Mouse (Mus musculus) embryonic facial prominence, embryonic 14.5 days (tissue): ENCODE measurements around the gene Zfp512b. TPM values are rescaled to one million over a fixed set of nuclear protein-coding genes. Genes with fewer than 3 reads are reported as not detected.

Experiments used
- ATAC-seq: fragments of 200-750 bp; cut with Nextera tagmentation; 2 replicates; pipeline ENCODE4 v1.8.0; 2017; ENCODE audit warnings: low read depth, moderate number of reproducible peaks, moderate TSS enrichment
- DNase-seq: peaks from one replicate; pipeline ENCODE4 v3.0.0-alpha.2; 2015; ENCODE audit warnings: low spot score
- H3K27ac ChIP-seq: fragments of 300-500 bp; sonication (generic); replicated peaks from 2 replicates; pipeline ENCODE4 v1.5.1; 2014; ENCODE audit warnings: low read depth, mild to moderate bottlenecking, low read length, moderate library complexity
- H3K27me3 ChIP-seq: fragments of 300-500 bp; sonication (generic); replicated peaks from 2 replicates; pipeline ENCODE4 v1.6.1; 2014; ENCODE audit warnings: low read length; ENCODE audit not compliant: control insufficient read depth, insufficient read depth
- H3K36me3 ChIP-seq: fragments of 300-500 bp; sonication (generic); 2 replicates; pipeline ENCODE4 v1.6.1; 2014; ENCODE audit warnings: low read length, mixed read lengths; ENCODE audit not compliant: control insufficient read depth, insufficient read depth
- H3K4me1 ChIP-seq: fragments of 300-500 bp; sonication (generic); 2 replicates; pipeline ENCODE4 v1.6.1; 2014; ENCODE audit warnings: antibody characterized with exemption, low read length; ENCODE audit not compliant: control insufficient read depth, insufficient read depth
- H3K4me2 ChIP-seq: fragments of 300-500 bp; sonication (generic); 2 replicates; pipeline ENCODE4 v1.6.1; 2014; ENCODE audit warnings: low read depth, mild to moderate bottlenecking, low read length, moderate library complexity, mixed read lengths
- H3K4me3 ChIP-seq: fragments of 300-500 bp; sonication (generic); 2 replicates; pipeline ENCODE4 v1.5.1; 2014; ENCODE audit warnings: low read depth, mild to moderate bottlenecking, low read length
- H3K9ac ChIP-seq: fragments of 300-500 bp; sonication (generic); 2 replicates; pipeline ENCODE4 v1.6.1; 2014; ENCODE audit warnings: low read depth, mild to moderate bottlenecking, low read length, moderate library complexity, mixed read lengths
- H3K9me3 ChIP-seq: fragments of 300-500 bp; sonication (generic); 2 replicates; pipeline ENCODE4 v1.6.1; 2016; ENCODE audit warnings: low read length; ENCODE audit not compliant: control insufficient read depth
- whole genome bisulfite sequencing: fragments of 180-500 bp; shearing (Covaris S2); extraction: QIAGEN DNeasy Blood & Tissue Kit; methylation state at CpG from one replicate; pipeline ENCODE4 v1.1.7; 2014; 5-methylcytosine and 5-hydroxymethylcytosine counted together
- polyA plus RNA-seq: library from polyadenylated mRNA; unstranded; fragments of >200 nt; fragmentation: Nextera tagmentation; extraction: Ambion mirVana; gene quantifications from 2 replicates; pipeline ENCODE4 v1.2.1, GENCODE M21; 2014

The Zfp512b gene
- polyA plus RNA-seq, 1 experiment from 2014 or later: 42.0 TPM

GRCm38 (mm10) chr2:181600828-181601750 is 8.5 kb upstream of the Zfp512b start:
- H3K4me2 ChIP-seq: peak overlapping the region; percentile 75
- H3K4me3 ChIP-seq: peak overlapping the region; percentile 76
- no peaks in the 10 kb centered on the region for H3K36me3 ChIP-seq
- ATAC-seq: peak; percentile 94
- WGBS: under 1% methylated on average over 56 of the region's 57 CpGs
- DNase-seq: peak; percentile 98
- peak overlapping the region; percentile 90 for H3K9ac ChIP-seq
- peaks cover 26% of the 10 kb centered on the region for H3K27me3 ChIP-seq
- peaks cover 9% of the 10 kb centered on the region for H3K4me1 ChIP-seq
- no peaks in the 10 kb centered on the region for H3K9me3 ChIP-seq
- H3K27ac ChIP-seq: peak overlapping the region; percentile 80

- 62% methylated on average over 6 of the region's 6 CpGs for WGBS
- Histone ChIP-seq H3K4me1 (peaks cover 9% of the 10 kb centered on the region), H3K36me3 (no peaks in the 10 kb centered on the region), H3K9ac (peak overlapping the region; percentile 90), H3K27me3 (peaks cover 26% of the 10 kb centered on the region), H3K4me2 (peak overlapping the region; percentile 75), H3K4me3 (peak overlapping the region; percentile 76), H3K27ac (peak overlapping the region; percentile 80; the same call in 1 of the 2 replicates), H3K9me3 (no peaks in the 10 kb centered on the region)
- ATAC-seq (no peak), DNase-seq (no peak)
These were observed 7.7 kb upstream of the Zfp512b start for GRCm38 (mm10) chr2:181600226-181600758.

DNA sequence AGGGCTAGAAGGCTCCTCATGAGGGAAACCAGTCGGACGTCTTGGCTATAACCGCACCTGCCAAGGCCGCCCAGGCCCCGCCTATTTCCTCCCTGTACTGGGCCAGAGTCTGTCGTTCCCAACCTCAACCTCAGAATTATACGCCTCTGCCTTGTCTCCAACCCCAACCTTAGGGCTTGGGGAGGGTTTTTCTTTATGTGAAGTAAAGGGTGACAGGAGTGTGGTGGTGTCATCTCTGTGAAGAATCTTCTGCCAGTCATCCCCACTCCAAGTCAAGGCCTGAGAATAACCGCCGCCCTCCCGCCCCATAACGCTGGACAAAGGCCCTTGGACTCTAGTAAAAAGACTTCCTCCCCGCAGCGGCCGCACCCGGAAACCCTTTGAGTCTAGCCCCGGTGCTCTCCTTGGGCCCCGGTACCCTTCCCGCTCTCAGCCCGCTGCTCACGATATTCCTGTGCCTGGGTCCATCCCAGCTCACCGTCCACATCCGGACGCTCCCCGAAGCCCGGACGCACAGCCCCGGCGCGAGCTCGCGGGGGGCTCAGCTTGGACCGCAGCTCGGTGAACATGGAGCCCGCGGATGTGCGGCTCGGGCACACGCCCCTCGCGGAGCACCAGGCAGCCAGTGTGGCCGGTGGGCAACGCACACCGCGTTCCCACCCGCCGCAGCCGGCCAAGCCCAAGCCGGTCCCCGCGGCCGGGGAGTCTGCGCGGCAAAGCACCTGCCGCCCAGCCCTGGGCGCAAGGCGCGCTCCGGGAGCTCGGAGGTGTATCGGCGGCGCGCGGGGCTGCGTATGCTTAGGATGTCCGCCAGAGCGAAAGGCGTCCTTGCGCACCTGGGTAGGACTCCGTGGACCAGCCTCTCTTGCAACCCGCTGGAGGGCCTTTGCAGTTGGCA is 6.1 kb upstream of the Zfp512b start, which contains the start of gene Samd10:
Gene Samd10, minus strand, starts transcription at position 759 of the 898 bp plus-strand sequence.
- peak within 1 kb of the TSS; percentile 88 for H3K4me2 ChIP-seq
- peak within 1 kb of the TSS; percentile 70 for H3K27ac ChIP-seq
- DNase-seq (peak; percentile 72), ATAC-seq (peak; percentile 41)
- H3K9me3 ChIP-seq: no peaks in the 10 kb centered on the region
- peaks cover 9% of the 10 kb centered on the region for H3K4me1 ChIP-seq
- no peaks in the 10 kb centered on the region for H3K36me3 ChIP-seq
- 4% methylated on average over 62 of the region's 71 CpGs for WGBS
- peak within 1 kb of the TSS; percentile 56 for H3K4me3 ChIP-seq
- peaks cover 26% of the 10 kb centered on the region for H3K27me3 ChIP-seq
- peak within 1 kb of the TSS; percentile 74 for H3K9ac ChIP-seq

DNA sequence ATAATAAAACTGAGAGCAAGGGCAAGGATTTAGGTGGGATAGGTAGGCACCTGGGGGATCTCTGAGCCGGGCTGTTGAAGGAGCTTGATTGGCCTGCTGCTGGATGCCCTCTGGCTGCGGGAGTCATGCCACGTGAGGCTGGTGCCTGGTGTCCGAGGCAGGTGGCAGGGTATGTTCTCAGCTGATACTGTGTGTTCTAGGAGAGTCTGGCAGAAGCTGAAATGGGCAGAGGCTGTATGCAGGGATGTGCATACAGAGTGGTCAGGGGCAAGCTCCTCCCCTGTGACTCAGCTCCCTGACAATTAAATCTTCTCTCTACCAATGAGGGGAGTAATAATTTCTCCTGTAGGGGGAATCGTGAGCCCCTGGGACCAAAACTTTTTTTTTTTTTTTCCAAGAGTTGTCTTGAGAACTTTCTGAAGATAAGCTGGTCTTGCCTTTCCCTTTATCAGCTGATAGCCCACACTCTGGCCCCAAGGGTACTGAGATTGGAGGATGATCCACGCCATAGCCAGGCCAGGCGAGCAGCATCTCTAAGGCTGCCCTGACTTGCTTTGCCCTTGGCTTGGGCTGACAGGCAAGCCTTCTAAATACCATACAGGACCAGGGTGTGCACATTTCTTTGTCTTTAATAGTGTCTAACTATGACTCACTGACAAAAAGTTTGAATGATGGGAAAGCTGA is 4.9 kb upstream of the Zfp512b start:
- ATAC-seq: no peak
- H3K4me2 ChIP-seq: no peak overlapping the region
- H3K36me3 ChIP-seq: no peaks in the 10 kb centered on the region
- no peak for DNase-seq
- no peak overlapping the region for H3K9ac ChIP-seq
- H3K27me3 ChIP-seq: peaks cover 26% of the 10 kb centered on the region
- no peaks in the 10 kb centered on the region for H3K9me3 ChIP-seq
- no peak overlapping the region for H3K4me3 ChIP-seq
- peaks cover 13% of the 10 kb centered on the region for H3K4me1 ChIP-seq
- H3K27ac ChIP-seq: no peak overlapping the region
- WGBS: 69% methylated on average over 7 of the region's 7 CpGs

DNA sequence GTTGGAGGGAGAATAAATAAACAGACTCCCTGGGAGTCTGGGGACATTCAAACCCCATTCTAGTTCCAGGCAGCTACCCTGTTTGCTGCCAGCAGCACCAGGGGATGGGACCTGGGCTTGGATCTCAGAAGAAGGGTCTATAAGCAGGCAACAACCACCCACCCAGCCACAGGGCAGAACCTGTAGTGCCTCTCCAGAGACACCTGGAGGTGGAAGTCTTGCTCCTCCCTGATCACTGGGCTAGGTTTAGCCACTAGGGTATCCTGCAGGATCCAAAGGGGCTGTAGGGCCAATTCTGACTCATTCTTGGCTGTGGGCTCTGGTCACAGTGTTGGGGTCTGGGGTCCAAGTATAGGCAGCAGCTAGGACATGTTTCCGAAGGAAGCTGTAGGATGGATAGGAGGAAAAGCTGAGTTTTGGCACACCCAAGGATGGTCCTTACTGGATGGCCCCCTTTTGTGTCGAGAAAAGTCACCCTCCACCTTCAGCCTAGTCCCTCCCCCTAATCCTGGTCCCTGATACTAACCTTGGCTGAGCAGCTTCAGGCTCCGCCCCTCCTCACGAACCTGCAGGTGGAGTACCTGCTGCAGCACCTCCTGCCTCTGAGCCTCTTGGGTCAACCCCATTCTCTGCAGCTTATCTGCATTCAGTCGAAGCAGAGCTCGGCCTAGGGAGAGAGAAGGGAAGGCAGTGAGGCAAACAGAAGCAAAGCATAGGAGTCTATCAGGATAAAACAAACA is 3.8 kb upstream of the Zfp512b start:
- peaks cover 8% of the 10 kb centered on the region for H3K4me1 ChIP-seq
- no peaks in the 10 kb centered on the region for H3K36me3 ChIP-seq
- no peak overlapping the region for H3K27ac ChIP-seq
- no peaks in the 10 kb centered on the region for H3K9me3 ChIP-seq
- H3K9ac ChIP-seq: no peak overlapping the region
- no peak overlapping the region for H3K4me2 ChIP-seq
- peaks cover 26% of the 10 kb centered on the region for H3K27me3 ChIP-seq
- no peak for ATAC-seq
- DNase-seq: no peak
- 38% methylated on average over 5 of the region's 6 CpGs for WGBS
- no peak overlapping the region for H3K4me3 ChIP-seq

GRCm38 (mm10) chr2:181594946-181595696 is 2.5 kb upstream of the Zfp512b start:
- H3K9me3 ChIP-seq: no peaks in the 10 kb centered on the region
- H3K4me3 ChIP-seq: no peak overlapping the region
- H3K4me2 ChIP-seq: no peak overlapping the region
- peaks cover 6% of the 10 kb centered on the region; the same call in 1 of the 2 replicates for H3K36me3 ChIP-seq
- 73% methylated on average over 4 of the region's 4 CpGs for WGBS
- H3K27ac ChIP-seq: no peak overlapping the region
- no peak overlapping the region for H3K9ac ChIP-seq
- peaks cover 12% of the 10 kb centered on the region for H3K4me1 ChIP-seq
- no peak for ATAC-seq
- DNase-seq: peak; percentile 51
- peaks cover 26% of the 10 kb centered on the region for H3K27me3 ChIP-seq

DNA sequence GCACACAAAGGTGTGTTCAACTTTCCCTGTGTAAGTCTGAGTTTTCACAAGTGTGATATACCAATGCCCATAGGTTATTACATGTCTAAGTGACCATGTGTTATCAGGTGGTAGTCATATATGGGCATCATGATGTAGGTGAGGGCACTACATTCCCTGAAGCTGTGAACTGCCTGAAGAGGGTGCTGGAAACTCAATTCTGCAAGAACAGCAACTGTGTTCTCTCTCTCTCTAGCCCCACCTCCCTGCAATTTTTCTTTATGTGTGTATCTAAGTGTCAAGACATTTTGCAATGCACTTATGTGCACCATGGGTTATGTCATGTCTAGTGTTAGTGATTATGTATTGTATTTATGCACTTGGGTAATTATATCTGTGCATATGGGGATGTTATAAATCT is 1.3 kb upstream of the Zfp512b start:
- ATAC-seq: no peak
- peaks cover 18% of the 10 kb centered on the region for H3K36me3 ChIP-seq
- H3K4me2 ChIP-seq: no peak overlapping the region
- peaks cover 8% of the 10 kb centered on the region for H3K4me1 ChIP-seq
- H3K27me3 ChIP-seq: peaks cover 16% of the 10 kb centered on the region; the same call in 1 of the 2 replicates
- no peaks in the 10 kb centered on the region for H3K9me3 ChIP-seq
- no peak overlapping the region for H3K27ac ChIP-seq
- no peak for DNase-seq
- no peak overlapping the region for H3K4me3 ChIP-seq
- no peak overlapping the region for H3K9ac ChIP-seq
